Mouse (Mus musculus): ENCODE data around the gene Trim11.

DNA sequence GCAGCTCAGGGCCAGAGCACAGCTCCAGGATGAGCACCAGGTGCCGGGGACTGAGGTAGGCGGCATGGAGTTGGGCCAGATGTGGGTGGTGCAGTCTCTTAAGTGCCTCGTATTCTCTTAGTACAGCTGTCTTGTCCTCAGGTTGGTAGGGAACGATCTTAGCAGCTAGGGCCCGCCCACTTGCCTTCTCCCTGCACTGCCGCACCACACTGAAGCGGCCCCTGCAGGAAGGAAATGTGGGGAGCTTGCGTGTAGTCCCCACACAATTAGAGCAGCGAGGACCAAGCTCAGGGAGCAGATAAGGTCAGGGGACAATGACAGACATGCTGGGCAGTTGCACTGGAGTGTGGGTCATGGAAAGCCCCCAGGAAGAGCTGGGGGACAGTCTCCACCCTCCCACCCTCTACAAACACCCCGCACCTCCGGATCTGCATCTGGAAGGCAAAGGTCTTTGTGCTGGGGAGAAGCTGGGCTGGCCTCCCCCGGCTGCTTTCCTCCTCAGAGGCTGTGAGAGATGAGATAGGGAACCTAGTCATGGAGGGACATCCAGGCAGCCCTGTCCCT is 18.0 kb downstream of the Trim11 start:
- TF ChIP-seq POLR2A (IDR thresholded peaks at IDR 0.05; ENCODE audit: low read depth, low read length) (no peak), CTCF (IDR thresholded peaks at IDR 0.05; ENCODE audit: borderline replicate concordance, insufficient read depth, low read length) (no peak)

Measured in embryonic fibroblast, embryonic 13.5 days (primary cell).